Mouse (Mus musculus): Measurements from ENCODE around the gene Ctps. TPM values are rescaled to one million over a fixed set of nuclear protein-coding genes. Genes with fewer than 3 reads are reported as not detected.

Gene Ctps
- polyA plus RNA-seq, 1 experiment from 2014 or later, result 99.8 TPM

DNA sequence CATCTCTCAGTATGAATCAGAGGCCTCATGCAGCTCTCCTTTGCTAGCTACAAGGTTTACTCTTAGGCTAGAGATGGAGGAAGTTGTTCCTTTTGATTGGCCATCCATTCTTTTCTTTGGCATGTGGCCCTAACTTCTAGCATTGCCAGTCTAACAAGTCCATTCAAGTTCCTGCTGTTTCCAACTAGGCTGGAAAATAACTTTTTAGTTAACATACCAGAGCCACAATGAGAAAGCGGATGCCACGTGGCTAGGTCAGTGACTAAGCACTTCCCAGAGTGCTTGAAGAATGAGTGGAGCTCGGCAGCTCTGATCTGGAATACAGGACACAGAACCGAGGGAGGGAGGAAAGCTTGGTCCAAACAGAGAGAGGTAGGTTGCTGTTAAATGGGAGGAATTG is 52.7 kb downstream of the Ctps start:
- H3K27ac ChIP-seq (replicated peaks), result no peak overlapping the region
- H3K4me3 ChIP-seq, result no peak overlapping the region
- H3K9me3 ChIP-seq, result no peaks in the 10 kb centered on the region
- H3K4me1 ChIP-seq, result no peaks in the 10 kb centered on the region
- H3K9ac ChIP-seq, result no peak overlapping the region
- ATAC-seq (ENCODE audit: extremely low read depth, insufficient number of reproducible peaks, low FRiP score, low TSS enrichment), result no peak
- no peaks in the 10 kb centered on the region for H3K27me3 ChIP-seq (replicated peaks)
- peaks cover 88% of the 10 kb centered on the region for H3K36me3 ChIP-seq
- WGBS, result 70% methylated on average over 4 of the region's 4 CpGs
- no peak overlapping the region for H3K4me2 ChIP-seq

DNA sequence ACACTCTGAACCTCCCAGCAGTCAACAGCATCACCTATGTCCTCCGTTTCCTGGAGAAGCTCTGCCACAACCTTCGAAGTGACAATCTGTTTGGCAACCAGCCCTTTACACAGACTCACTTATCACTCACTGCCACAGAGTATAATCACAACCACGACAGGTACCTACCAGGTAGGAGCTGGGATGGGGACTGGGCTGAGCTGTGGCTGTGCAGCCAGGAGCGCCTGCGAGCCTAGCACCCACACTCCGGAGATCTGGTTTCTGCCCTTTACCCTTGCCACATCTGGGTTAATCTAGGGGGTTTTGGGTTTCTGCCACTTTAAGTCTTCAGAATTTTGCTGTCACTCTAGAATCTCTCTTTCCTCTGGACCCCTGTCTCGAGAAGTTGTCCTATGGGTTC is 53.2 kb downstream of the Ctps start:
- ATAC-seq (ENCODE audit: extremely low read depth, insufficient number of reproducible peaks, low FRiP score, low TSS enrichment), result no peak
- WGBS, result 84% methylated on average over 7 of the region's 7 CpGs
- H3K9me3 ChIP-seq, result no peaks in the 10 kb centered on the region
- H3K27me3 ChIP-seq (replicated peaks), result no peaks in the 10 kb centered on the region
- H3K4me2 ChIP-seq, result no peak overlapping the region
- H3K27ac ChIP-seq (replicated peaks), result no peak overlapping the region
- H3K36me3 ChIP-seq, result peaks cover 86% of the 10 kb centered on the region
- no peak overlapping the region for H3K4me3 ChIP-seq
- H3K9ac ChIP-seq, result no peak overlapping the region
- H3K4me1 ChIP-seq, result no peaks in the 10 kb centered on the region

DNA sequence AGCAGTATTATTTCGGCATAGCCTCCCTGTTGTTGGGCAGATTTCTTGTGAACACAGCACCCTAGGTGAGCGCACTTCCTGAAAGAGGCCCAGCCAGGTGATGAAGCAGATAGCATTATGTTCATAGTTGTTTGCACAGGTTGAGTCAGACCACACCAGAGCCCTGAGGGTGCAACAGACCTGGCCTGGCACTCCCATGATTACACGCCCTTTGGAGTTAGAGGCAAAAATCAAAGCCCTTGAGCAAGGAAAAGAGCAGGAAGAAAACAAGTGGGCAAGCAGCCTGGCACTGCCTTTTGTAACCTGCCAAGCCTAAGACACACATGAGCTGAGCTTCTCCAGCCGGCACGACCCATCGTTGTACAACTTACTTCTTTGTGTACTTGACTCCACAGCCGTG is 53.6 kb downstream of the Ctps start:
- Histone ChIP-seq H3K9ac (no peak overlapping the region), H3K27ac (replicated peaks) (no peak overlapping the region), H3K4me1 (no peaks in the 10 kb centered on the region), H3K4me3 (no peak overlapping the region), H3K27me3 (replicated peaks) (no peaks in the 10 kb centered on the region), H3K9me3 (no peaks in the 10 kb centered on the region), H3K36me3 (peaks cover 85% of the 10 kb centered on the region), H3K4me2 (no peak overlapping the region)
- ATAC-seq (ENCODE audit: extremely low read depth, insufficient number of reproducible peaks, low FRiP score, low TSS enrichment), result no peak
- 95% methylated on average over 7 of the region's 7 CpGs for WGBS

DNA sequence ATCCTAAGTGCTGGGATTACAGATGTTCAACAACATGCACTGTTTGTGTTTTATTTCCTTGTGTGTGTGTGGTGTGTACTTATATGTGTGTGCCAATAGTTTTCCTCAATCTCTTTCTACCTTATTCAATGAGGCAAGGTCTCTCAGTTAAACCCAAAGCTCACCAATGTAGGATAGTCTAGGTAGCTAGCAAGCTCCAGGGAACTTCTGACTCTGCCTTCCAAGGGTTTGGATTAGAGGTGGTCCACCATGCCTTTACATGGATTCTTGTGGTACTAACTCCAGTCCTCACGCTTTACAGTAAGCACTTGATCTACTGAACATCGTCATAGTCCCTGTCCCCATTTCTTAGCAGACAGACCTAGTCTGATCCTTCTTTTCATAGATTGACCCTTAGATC is 55.7 kb downstream of the Ctps start:
- Histone ChIP-seq H3K27ac (replicated peaks) (no peak overlapping the region), H3K9me3 (peaks cover 2% of the 10 kb centered on the region; the same call in 1 of the 2 replicates), H3K4me1 (no peaks in the 10 kb centered on the region), H3K9ac (no peak overlapping the region), H3K4me3 (no peak overlapping the region), H3K27me3 (replicated peaks) (no peaks in the 10 kb centered on the region), H3K4me2 (no peak overlapping the region), H3K36me3 (peaks cover 82% of the 10 kb centered on the region)
- WGBS, result 84% methylated on average over 2 of the region's 2 CpGs
- ATAC-seq (ENCODE audit: extremely low read depth, insufficient number of reproducible peaks, low FRiP score, low TSS enrichment), result no peak

DNA sequence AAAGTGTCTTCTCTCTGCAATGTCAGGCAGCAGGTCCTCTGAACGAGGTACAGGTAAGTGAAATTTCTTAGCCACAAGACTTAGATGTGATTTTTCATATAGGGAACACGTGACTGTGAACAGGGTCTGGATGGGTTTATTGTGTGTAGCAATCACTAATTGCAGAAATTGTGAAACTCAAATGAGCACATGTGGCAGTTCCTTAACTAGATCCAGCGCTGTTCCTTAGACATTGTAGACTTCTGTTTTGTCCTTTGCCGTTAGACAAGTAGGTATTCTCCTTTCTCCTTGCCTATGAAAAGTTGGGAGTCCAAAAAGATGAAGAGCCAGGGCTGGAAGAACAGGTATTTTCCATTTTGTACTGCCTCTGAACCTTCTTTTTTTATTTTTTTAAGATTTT is 58.9 kb downstream of the Ctps start:
- Histone ChIP-seq H3K9ac (no peak overlapping the region), H3K36me3 (peaks cover 82% of the 10 kb centered on the region)
- WGBS, result 87% methylated on average over 4 of the region's 4 CpGs

DNA sequence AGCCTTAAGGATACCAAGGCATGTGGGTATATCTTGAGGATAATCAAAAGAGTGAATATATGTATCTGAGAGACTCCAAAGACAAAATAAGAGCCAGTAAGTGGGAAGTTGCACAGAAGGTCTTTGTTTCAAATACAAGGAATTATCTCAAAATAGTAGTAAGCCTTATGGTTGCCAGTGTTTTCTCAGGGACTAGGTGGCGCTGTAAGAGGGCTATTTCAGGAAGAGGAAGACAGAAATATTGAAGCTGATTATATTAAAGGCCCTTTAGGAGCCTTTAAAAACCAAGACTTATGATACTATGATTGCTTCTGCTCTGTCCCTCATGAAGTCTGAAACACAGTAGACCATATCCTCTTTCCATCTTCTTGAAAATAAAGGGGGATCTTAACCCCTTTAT is 63.1 kb downstream of the Ctps start:
- Histone ChIP-seq H3K27me3 (replicated peaks) (no peaks in the 10 kb centered on the region), H3K4me1 (no peaks in the 10 kb centered on the region), H3K9me3 (peaks cover 12% of the 10 kb centered on the region), H3K27ac (replicated peaks) (no peak overlapping the region), H3K4me2 (no peak overlapping the region), H3K36me3 (peaks cover 75% of the 10 kb centered on the region), H3K9ac (no peak overlapping the region), H3K4me3 (no peak overlapping the region)
- ATAC-seq (ENCODE audit: extremely low read depth, insufficient number of reproducible peaks, low FRiP score, low TSS enrichment), result no peak
- 78% methylated on average over 1 of the region's 1 CpGs for WGBS

More for the DNA sequence above, 58.9 kb downstream of the Ctps start:
- H3K9me3 ChIP-seq, result peaks cover 12% of the 10 kb centered on the region
- H3K27me3 ChIP-seq (replicated peaks), result no peaks in the 10 kb centered on the region
- no peak overlapping the region for H3K4me2 ChIP-seq
- H3K4me1 ChIP-seq, result no peaks in the 10 kb centered on the region
- no peak overlapping the region for H3K27ac ChIP-seq (replicated peaks)
- H3K4me3 ChIP-seq, result no peak overlapping the region
- no peak for ATAC-seq (ENCODE audit: extremely low read depth, insufficient number of reproducible peaks, low FRiP score, low TSS enrichment)

Other genes with a start within 250 kb of the Ctps start
- 67.8 and 70.0 TPM in 2 replicates for gene Scmh1, start 165.0 kb downstream of the Ctps start, polyA plus RNA-seq (2015; fragmentation: Nextera tagmentation; extraction: Ambion mirVana)
- 0.11 TPM in 1 of 2 replicates, not detected in the other for gene Slfnl1, start 38.0 kb downstream of the Ctps start, polyA plus RNA-seq (2015; fragmentation: Nextera tagmentation; extraction: Ambion mirVana)
- 0.41 TPM in 1 of 2 replicates, not detected in the other for gene Gm8439, start 18.5 kb upstream of the Ctps start, polyA plus RNA-seq (2015; fragmentation: Nextera tagmentation; extraction: Ambion mirVana)
- 21.8 and 23.7 TPM in 2 replicates for gene Cited4, start 96.3 kb upstream of the Ctps start, polyA plus RNA-seq (2015; fragmentation: Nextera tagmentation; extraction: Ambion mirVana)
- gene Kcnq4, start 178.3 kb upstream of the Ctps start, polyA plus RNA-seq (2015; fragmentation: Nextera tagmentation; extraction: Ambion mirVana), result 0.45 and 0.83 TPM in 2 replicates